Mouse (Mus musculus) midbrain, embryonic 10.5 days (tissue): ENCODE measurements around the gene Atl1. TPM values are rescaled to one million over a fixed set of nuclear protein-coding genes. Genes with fewer than 3 reads are reported as not detected.
A peak's percentile ranks its signal among the peaks of the same experiment; 100 is the strongest.

ENCODE experiments used
- DNase-seq: peaks from one replicate; pipeline ENCODE4 v3.0.0-alpha.2; 2017; ENCODE audit warnings: low spot score
- H3K27ac ChIP-seq: fragments of 300-500 bp; sonication (generic); replicated peaks from 2 replicates; pipeline ENCODE4 v1.5.1; 2016; ENCODE audit warnings: mild to moderate bottlenecking
- H3K27me3 ChIP-seq: fragments of 300-500 bp; sonication (generic); 2 replicates; pipeline ENCODE4 v1.6.1; 2016; ENCODE audit warnings: low read depth, mild to moderate bottlenecking; ENCODE audit not compliant: poor library complexity, severe bottlenecking
- H3K36me3 ChIP-seq: fragments of 300-500 bp; sonication (generic); 2 replicates; pipeline ENCODE4 v1.6.1; 2016; ENCODE audit warnings: mild to moderate bottlenecking, moderate library complexity
- H3K4me1 ChIP-seq: fragments of 300-500 bp; sonication (generic); 2 replicates; pipeline ENCODE4 v1.6.1; 2016
- H3K4me3 ChIP-seq: fragments of 300-500 bp; sonication (generic); 2 replicates; pipeline ENCODE4 v1.5.1; 2016; ENCODE audit warnings: mild to moderate bottlenecking, moderate library complexity
- H3K9me3 ChIP-seq: fragments of 300-500 bp; sonication (generic); replicated peaks from 2 replicates; pipeline ENCODE4 v1.6.1; 2016; ENCODE audit warnings: mild to moderate bottlenecking
- WGBS: fragments of 180-500 bp; shearing (Covaris S2); methylation state at CpG from one replicate; pipeline ENCODE4 v1.1.7; 2016; 5-methylcytosine and 5-hydroxymethylcytosine counted together
- polyA plus RNA-seq: library from polyadenylated mRNA; unstranded; fragments of >200 nt; fragmentation: Nextera tagmentation; extraction: Ambion mirVana; gene quantifications from 2 replicates; pipeline ENCODE4 v1.2.1, GENCODE M21; 2016

The Atl1 gene
- polyA plus RNA-seq, 1 experiment from 2014 or later = 22.1 TPM

DNA sequence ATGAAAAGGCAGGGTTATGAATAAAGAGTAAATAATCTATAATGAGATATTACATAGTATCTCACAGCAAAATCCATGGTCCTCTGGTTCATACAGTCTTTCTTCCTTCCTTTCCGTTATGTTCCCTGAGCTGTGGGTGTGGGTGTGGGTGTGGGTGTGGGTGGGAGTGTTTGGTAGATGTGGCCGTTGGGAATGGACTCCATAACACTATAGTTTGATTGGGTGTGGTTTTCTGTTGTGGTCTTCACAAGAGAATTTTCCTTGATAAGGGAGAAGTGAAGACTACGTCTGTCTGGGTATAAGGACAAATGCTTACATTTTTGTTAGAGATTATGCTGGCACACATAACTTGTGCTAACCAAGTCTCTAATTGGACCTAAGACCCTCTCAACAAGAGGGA, 31.2 kb downstream of the Atl1 start:
- Histone ChIP-seq H3K9me3 (no peaks in the 10 kb centered on the region), H3K27ac (no peak overlapping the region), H3K4me1 (no peaks in the 10 kb centered on the region), H3K27me3 (no peaks in the 10 kb centered on the region), H3K36me3 (peaks cover 6% of the 10 kb centered on the region; the same call in 1 of the 2 replicates), H3K4me3 (no peak overlapping the region)
- DNase-seq = no peak
- WGBS = 72% methylated on average over 3 of the region's 3 CpGs

GRCm38 (mm10) chr12:69924012-69924411, 31.6 kb downstream of the Atl1 start:
- Histone ChIP-seq H3K27me3 (no peaks in the 10 kb centered on the region), H3K4me1 (no peaks in the 10 kb centered on the region), H3K27ac (no peak overlapping the region), H3K36me3 (peaks cover 6% of the 10 kb centered on the region; the same call in 1 of the 2 replicates), H3K9me3 (no peaks in the 10 kb centered on the region), H3K4me3 (no peak overlapping the region)
- peak; percentile 49 for DNase-seq
- 13% methylated on average over 5 of the region's 5 CpGs for WGBS

DNA sequence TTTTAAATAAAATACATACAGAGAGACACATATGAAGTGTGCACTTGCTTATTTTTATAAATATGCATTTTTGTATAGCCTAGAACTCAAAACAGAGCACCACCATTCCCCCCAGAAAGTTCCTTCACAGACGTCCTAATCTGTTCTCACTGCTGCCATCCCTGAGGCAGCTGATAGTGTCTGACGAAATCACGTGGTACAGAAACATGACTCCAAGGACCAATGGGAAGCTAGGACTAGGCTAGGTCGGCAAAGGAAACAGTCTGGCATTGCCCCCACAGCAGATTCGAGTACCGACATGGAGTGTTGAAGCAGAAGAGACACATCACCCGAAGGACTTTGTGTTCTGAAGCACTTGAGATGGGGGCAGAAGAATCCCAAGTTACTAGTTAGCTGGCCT, 34.3 kb downstream of the Atl1 start:
- WGBS = 62% methylated on average over 7 of the region's 7 CpGs
- Histone ChIP-seq H3K4me1 (no peaks in the 10 kb centered on the region), H3K27me3 (no peaks in the 10 kb centered on the region), H3K4me3 (no peak overlapping the region), H3K36me3 (peaks cover 6% of the 10 kb centered on the region; the same call in 1 of the 2 replicates), H3K9me3 (no peaks in the 10 kb centered on the region), H3K27ac (no peak overlapping the region)
- no peak for DNase-seq

DNA sequence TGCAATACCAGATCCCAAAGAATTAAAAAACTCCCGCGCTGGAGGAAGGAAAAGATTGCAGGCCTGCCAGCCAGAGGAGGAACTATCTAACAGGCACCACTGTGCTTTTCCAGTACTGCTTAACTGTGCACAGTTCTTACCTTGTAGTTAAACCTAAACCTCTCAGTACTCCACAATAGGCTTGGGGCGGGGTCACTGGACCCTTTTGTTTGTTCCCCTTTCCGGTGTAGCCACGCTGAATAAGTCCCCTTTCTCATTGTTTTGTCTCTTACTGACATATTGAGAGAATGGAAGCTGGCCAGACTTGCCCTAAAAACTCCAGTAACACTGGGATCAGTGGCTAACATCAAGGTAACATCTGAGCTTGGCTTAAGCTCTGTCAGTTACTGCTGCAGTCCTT, 45.3 kb downstream of the Atl1 start:
- H3K4me1 ChIP-seq = peaks cover 9% of the 10 kb centered on the region

GRCm38 (mm10) chr12:69939291-69939690, 46.9 kb downstream of the Atl1 start:
- H3K27ac ChIP-seq = no peak overlapping the region
- H3K36me3 ChIP-seq = peaks cover 12% of the 10 kb centered on the region
- DNase-seq = no peak
- H3K27me3 ChIP-seq = no peaks in the 10 kb centered on the region
- H3K4me3 ChIP-seq = no peak overlapping the region
- H3K4me1 ChIP-seq = peaks cover 9% of the 10 kb centered on the region
- 56% methylated on average over 2 of the region's 2 CpGs for WGBS
- H3K9me3 ChIP-seq = no peaks in the 10 kb centered on the region

More for the DNA sequence above, 45.3 kb downstream of the Atl1 start:
- 55% methylated on average over 5 of the region's 5 CpGs for WGBS
- no peaks in the 10 kb centered on the region for H3K9me3 ChIP-seq
- H3K36me3 ChIP-seq = peaks cover 12% of the 10 kb centered on the region
- H3K27me3 ChIP-seq = no peaks in the 10 kb centered on the region
- no peak overlapping the region for H3K27ac ChIP-seq
- no peak for DNase-seq
- no peak overlapping the region for H3K4me3 ChIP-seq

DNA sequence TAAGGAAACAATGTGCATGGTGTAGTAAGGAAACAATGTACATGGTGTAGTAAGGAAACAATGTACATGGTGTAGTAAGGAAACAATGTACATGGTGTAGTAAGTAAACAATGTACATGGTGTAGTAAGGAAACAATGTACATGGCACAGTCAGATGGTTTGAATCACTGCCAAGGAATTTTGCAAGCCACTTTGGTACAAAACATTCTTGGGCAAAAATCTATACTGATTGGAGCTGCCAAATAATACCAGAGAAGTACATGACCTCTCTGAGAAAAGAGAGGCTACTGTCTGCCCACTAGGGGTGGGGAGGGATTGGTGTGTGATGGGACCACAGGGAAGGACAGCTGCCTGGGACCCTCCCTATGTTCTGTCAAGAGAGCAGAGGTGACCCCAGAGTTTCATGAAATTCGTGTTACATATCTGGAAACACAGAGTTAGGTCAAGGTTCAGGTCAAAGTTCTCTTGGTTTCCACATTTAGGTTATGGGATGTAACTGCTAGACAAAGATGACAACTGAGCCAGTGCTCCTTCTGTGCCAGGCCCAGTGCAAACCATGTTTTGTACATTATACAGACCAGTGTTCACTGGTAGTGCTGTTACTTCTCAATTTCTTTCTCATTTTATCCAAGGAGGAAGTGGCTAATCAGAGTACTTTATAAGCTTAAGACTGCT, 49.4 kb downstream of the Atl1 start:
- H3K4me1 ChIP-seq = peaks cover 9% of the 10 kb centered on the region
- no peak overlapping the region for H3K27ac ChIP-seq
- peaks cover 12% of the 10 kb centered on the region for H3K36me3 ChIP-seq
- 65% methylated on average over 1 of the region's 1 CpGs for WGBS
- no peaks in the 10 kb centered on the region for H3K27me3 ChIP-seq
- H3K4me3 ChIP-seq = no peak overlapping the region
- DNase-seq = no peak
- no peaks in the 10 kb centered on the region for H3K9me3 ChIP-seq

GRCm38 (mm10) chr12:69945861-69946260, 53.4 kb downstream of the Atl1 start:
- WGBS = 92% methylated on average over 5 of the region's 5 CpGs
- H3K27me3 ChIP-seq = no peaks in the 10 kb centered on the region
- no peaks in the 10 kb centered on the region for H3K4me1 ChIP-seq
- H3K4me3 ChIP-seq = no peak overlapping the region
- H3K9me3 ChIP-seq = no peaks in the 10 kb centered on the region
- DNase-seq = no peak
- no peak overlapping the region for H3K27ac ChIP-seq
- H3K36me3 ChIP-seq = no peaks in the 10 kb centered on the region

DNA sequence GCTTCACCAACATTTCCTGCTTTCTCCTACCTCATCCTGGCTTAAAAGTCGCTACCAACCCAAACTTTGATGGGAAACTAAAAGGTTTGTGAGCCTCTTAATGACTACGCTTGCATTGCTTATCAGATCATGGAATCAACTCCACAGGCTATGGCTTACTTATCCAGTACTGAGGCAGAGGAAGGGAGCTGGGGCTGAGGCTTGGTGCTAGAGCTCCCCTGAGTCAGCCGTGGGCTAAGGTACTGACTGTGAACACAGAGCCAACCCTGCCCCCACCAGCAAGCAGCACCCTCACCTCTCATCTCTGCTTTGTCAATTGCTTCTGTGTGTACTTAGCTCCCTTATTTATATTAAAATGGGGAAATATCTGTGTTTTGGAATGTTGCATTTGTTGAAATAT, 55.1 kb downstream of the Atl1 start:
- DNase-seq = no peak
- H3K4me1 ChIP-seq = no peaks in the 10 kb centered on the region
- H3K27ac ChIP-seq = no peak overlapping the region
- no peaks in the 10 kb centered on the region for H3K36me3 ChIP-seq
- H3K9me3 ChIP-seq = no peaks in the 10 kb centered on the region
- H3K4me3 ChIP-seq = no peak overlapping the region
- H3K27me3 ChIP-seq = no peaks in the 10 kb centered on the region
- 80% methylated on average over 3 of the region's 3 CpGs for WGBS

DNA sequence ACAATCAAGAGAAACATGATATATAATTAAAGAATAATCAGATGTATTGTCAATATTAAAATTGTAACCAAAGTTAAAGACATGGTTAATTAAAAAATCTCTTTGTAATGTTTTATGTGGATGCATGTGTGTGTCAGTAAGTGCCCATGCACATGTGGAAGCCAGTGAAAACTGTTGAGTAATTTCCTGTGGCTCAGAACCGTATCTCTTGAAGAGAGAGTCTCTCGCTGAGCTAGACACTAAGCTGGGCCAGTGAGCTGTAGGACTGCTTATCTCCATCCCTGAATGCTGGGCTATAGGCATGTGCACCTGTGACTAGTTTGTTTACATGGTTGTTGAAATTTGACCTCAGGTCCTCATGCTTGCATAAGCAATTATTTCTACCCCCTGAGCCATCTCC, 65.0 kb downstream of the Atl1 start:
- Histone ChIP-seq H3K27me3 (no peaks in the 10 kb centered on the region), H3K4me1 (no peaks in the 10 kb centered on the region), H3K4me3 (no peak overlapping the region), H3K9me3 (no peaks in the 10 kb centered on the region), H3K36me3 (peaks cover 48% of the 10 kb centered on the region), H3K27ac (no peak overlapping the region)
- WGBS = 97% methylated on average over 2 of the region's 2 CpGs
- DNase-seq = no peak

DNA sequence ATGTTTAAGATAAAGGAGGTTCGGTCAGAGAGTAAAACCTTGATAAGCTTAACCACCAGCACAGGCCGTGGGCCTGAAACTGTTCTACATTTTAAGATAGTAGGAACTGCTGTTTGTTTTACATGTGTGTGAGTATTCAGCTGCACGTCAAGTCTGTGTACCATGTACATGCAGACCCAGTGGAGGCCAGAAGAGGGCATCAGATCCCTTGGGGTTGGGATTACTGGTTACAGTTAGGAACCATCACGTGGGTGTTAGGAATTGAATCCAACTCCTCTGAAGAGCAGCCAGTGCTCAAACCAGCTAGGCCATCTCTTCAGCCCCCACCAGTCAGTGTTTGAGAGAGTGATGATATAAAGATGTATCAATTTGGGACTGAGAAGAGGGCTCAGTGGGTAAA, 70.1 kb downstream of the Atl1 start:
- WGBS = 70% methylated on average over 4 of the region's 4 CpGs
- Histone ChIP-seq H3K27me3 (no peaks in the 10 kb centered on the region), H3K27ac (no peak overlapping the region), H3K36me3 (peaks cover 86% of the 10 kb centered on the region), H3K4me3 (no peak overlapping the region), H3K9me3 (no peaks in the 10 kb centered on the region), H3K4me1 (no peaks in the 10 kb centered on the region)
- DNase-seq = peak; percentile 39

DNA sequence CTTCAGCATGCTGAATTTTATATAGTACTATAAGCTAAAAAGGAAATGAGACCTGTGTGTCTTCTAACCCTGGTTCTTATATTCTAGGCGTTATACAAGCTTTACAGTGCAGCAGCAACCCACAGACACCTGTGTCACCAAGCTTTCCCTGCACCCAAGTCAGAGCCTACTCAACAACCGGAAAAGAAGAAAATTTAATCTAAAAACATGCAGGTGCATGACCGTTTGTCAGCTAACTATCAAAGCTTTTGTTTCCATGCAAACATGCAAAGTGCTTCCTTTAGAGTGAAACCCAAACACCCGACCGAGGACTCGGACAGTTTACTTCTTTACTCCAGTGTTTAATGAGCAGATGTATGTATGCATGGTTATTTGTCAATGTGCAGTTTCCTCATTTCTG, 70.7 kb downstream of the Atl1 start:
- H3K4me3 ChIP-seq = no peak overlapping the region
- H3K4me1 ChIP-seq = no peaks in the 10 kb centered on the region
- peaks cover 90% of the 10 kb centered on the region for H3K36me3 ChIP-seq
- H3K27me3 ChIP-seq = no peaks in the 10 kb centered on the region
- no peak for DNase-seq
- no peak overlapping the region for H3K27ac ChIP-seq
- no peaks in the 10 kb centered on the region for H3K9me3 ChIP-seq
- WGBS = 93% methylated on average over 6 of the region's 6 CpGs

DNA sequence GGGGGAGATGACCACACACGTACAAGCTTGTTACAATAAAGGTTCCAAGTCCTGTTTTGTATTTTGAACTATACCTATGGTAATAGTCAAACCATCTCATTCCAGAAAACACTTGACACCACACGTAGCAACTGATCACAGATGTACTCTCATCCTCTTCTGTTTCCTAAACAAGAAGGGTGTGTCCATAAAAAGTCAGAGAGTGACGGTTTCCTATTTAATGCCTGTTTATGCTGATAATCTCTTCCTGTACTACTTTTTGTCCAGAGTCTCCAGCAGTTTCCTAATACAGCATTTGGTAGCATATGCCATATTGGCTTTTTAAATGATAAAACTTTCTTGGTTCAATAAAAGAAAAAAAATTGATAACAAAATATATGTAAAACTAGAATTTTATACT, 73.2 kb downstream of the Atl1 start:
- no peaks in the 10 kb centered on the region for H3K27me3 ChIP-seq
- no peaks in the 10 kb centered on the region for H3K4me1 ChIP-seq
- H3K9me3 ChIP-seq = no peaks in the 10 kb centered on the region
- DNase-seq = no peak
- no peak overlapping the region for H3K27ac ChIP-seq
- 92% methylated on average over 3 of the region's 3 CpGs for WGBS
- H3K36me3 ChIP-seq = peaks cover 99% of the 10 kb centered on the region
- H3K4me3 ChIP-seq = no peak overlapping the region

DNA sequence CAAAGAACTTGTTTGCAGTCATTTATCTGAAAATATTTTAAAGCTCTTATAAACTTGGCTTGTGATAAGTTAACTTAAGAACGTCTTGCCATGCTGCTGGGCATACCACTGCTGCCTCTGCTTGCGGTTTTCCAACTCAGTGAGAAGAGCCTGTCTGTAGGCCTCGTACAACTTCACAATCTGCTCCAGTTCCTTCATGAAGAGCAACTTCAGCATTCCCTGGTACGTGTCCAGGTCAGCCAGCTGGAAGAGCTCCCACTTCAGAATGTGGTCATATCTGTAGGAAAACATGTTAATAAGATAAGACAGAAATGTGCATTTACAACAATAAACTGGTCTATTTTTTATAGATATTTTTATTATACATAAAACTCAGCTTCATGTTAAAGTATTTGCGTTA, 73.7 kb downstream of the Atl1 start:
- Histone ChIP-seq H3K4me3 (no peak overlapping the region), H3K36me3 (peaks cover 100% of the 10 kb centered on the region), H3K4me1 (no peaks in the 10 kb centered on the region), H3K9me3 (no peaks in the 10 kb centered on the region), H3K27me3 (no peaks in the 10 kb centered on the region), H3K27ac (no peak overlapping the region)
- no peak for DNase-seq
- 93% methylated on average over 5 of the region's 5 CpGs for WGBS

- Histone ChIP-seq H3K27me3 (no peaks in the 10 kb centered on the region), H3K27ac (no peak overlapping the region), H3K9me3 (no peaks in the 10 kb centered on the region), H3K4me1 (no peaks in the 10 kb centered on the region), H3K4me3 (no peak overlapping the region), H3K36me3 (peaks cover 100% of the 10 kb centered on the region)
- no peak for DNase-seq
- 92% methylated on average over 6 of the region's 6 CpGs for WGBS
Observed at GRCm38 (mm10) chr12:69967112-69967511, 74.7 kb downstream of the Atl1 start.
